Mouse (Mus musculus) midbrain, embryonic 11.5 days (tissue): ENCODE results near the gene Cpt1c. TPM values are rescaled to one million over a fixed set of nuclear protein-coding genes. Genes with fewer than 3 reads are reported as not detected.

ENCODE experiments used
- ATAC-seq: fragments of 200-750 bp; cut with Nextera tagmentation; 2 replicates; pipeline ENCODE4 v1.8.0; 2017; ENCODE audit warnings: moderate TSS enrichment, moderate library complexity; ENCODE audit not compliant: low FRiP score
- DNase-seq: peaks from one replicate; pipeline ENCODE4 v3.0.0; 2015; ENCODE audit warnings: low spot score; ENCODE audit errors: missing footprints
- H3K27ac ChIP-seq: fragments of 300-500 bp; sonication (generic); 2 replicates; pipeline ENCODE4 v1.5.1; 2014; ENCODE audit warnings: low read depth, low read length
- H3K27me3 ChIP-seq: fragments of 300-500 bp; sonication (generic); 2 replicates; pipeline ENCODE4 v1.6.1; 2014; ENCODE audit warnings: mild to moderate bottlenecking, low read length, moderate library complexity, mixed read lengths; ENCODE audit not compliant: control insufficient read depth, insufficient read depth
- H3K36me3 ChIP-seq: fragments of 300-500 bp; sonication (generic); 2 replicates; pipeline ENCODE4 v1.6.1; 2014; ENCODE audit warnings: mild to moderate bottlenecking, low read length, moderate library complexity, mixed read lengths; ENCODE audit not compliant: control insufficient read depth, insufficient read depth
- H3K4me1 ChIP-seq: fragments of 300-500 bp; sonication (generic); 2 replicates; pipeline ENCODE4 v1.6.1; 2014; ENCODE audit warnings: low read length; ENCODE audit not compliant: control insufficient read depth, insufficient read depth
- H3K4me2 ChIP-seq: fragments of 300-500 bp; sonication (generic); 2 replicates; pipeline ENCODE4 v1.6.1; 2014; ENCODE audit warnings: mild to moderate bottlenecking, moderate library complexity
- H3K4me3 ChIP-seq: fragments of 300-500 bp; sonication (generic); 2 replicates; pipeline ENCODE4 v1.5.1; 2014; ENCODE audit warnings: low read depth, low read length
- H3K9ac ChIP-seq: fragments of 300-500 bp; sonication (generic); 2 replicates; pipeline ENCODE4 v1.6.1; 2014; ENCODE audit warnings: low read length
- H3K9me3 ChIP-seq: fragments of 300-500 bp; sonication (generic); 2 replicates; pipeline ENCODE4 v1.6.1; 2016; ENCODE audit warnings: low read length; ENCODE audit not compliant: control insufficient read depth
- WGBS: fragments of 180-500 bp; shearing (Covaris S2); extraction: QIAGEN DNeasy Blood & Tissue Kit; methylation state at CpG from one replicate; pipeline ENCODE4 v1.1.7; 2014; 5-methylcytosine and 5-hydroxymethylcytosine counted together
- microRNA-seq: library from miRNA; unstranded; fragments of <30 nt; microRNA quantifications from one replicate; pipeline ENCODE4, GENCODE M21; 2017
- polyA plus RNA-seq: library from polyadenylated mRNA; unstranded; fragments of >200 nt; fragmentation: Nextera tagmentation; extraction: Ambion mirVana; gene quantifications from 2 replicates; pipeline ENCODE4 v1.2.1, GENCODE M21; 2014

Cpt1c gene
- polyA plus RNA-seq, 1 experiment from 2014 or later: 21.8 TPM

- Histone ChIP-seq H3K9me3 (no peaks in the 10 kb centered on the region), H3K4me3 (no peak overlapping the region), H3K27me3 (no peaks in the 10 kb centered on the region), H3K4me1 (no peaks in the 10 kb centered on the region), H3K9ac (no peak overlapping the region), H3K4me2 (no peak overlapping the region), H3K36me3 (0 out of 2 replicates have a peak, but pooled peaks cover 9% of the 10 kb centered on the region), H3K27ac (no peak overlapping the region)
- ATAC-seq: no peak
- DNase-seq: no peak
Measured at GRCm38 (mm10) chr7:44922530-44922929, 52.1 kb downstream of the Cpt1c start.

GRCm38 (mm10) chr7:44919127-44919526, 55.5 kb downstream of the Cpt1c start:
- H3K4me3 ChIP-seq: no peak overlapping the region
- H3K9ac ChIP-seq: no peak overlapping the region
- WGBS: 93% methylated on average over 5 of the region's 5 CpGs
- no peaks in the 10 kb centered on the region for H3K4me1 ChIP-seq
- H3K27ac ChIP-seq: no peak overlapping the region
- H3K9me3 ChIP-seq: no peaks in the 10 kb centered on the region
- ATAC-seq (no peak), DNase-seq (no peak)
- no peaks in the 10 kb centered on the region for H3K27me3 ChIP-seq
- 0 out of 2 replicates have a peak, but pooled peaks cover 11% of the 10 kb centered on the region for H3K36me3 ChIP-seq
- H3K4me2 ChIP-seq: no peak overlapping the region

- Histone ChIP-seq H3K4me2 (no peak overlapping the region), H3K36me3 (0 out of 2 replicates have a peak, but pooled peaks cover 6% of the 10 kb centered on the region), H3K4me3 (no peak overlapping the region), H3K27me3 (no peaks in the 10 kb centered on the region), H3K27ac (no peak overlapping the region), H3K9me3 (no peaks in the 10 kb centered on the region), H3K4me1 (no peaks in the 10 kb centered on the region), H3K9ac (no peak overlapping the region)
- 82% methylated on average over 3 of the region's 3 CpGs for WGBS
- ATAC-seq (no peak), DNase-seq (no peak)
Measured at GRCm38 (mm10) chr7:44918219-44918618, 56.4 kb downstream of the Cpt1c start.

DNA sequence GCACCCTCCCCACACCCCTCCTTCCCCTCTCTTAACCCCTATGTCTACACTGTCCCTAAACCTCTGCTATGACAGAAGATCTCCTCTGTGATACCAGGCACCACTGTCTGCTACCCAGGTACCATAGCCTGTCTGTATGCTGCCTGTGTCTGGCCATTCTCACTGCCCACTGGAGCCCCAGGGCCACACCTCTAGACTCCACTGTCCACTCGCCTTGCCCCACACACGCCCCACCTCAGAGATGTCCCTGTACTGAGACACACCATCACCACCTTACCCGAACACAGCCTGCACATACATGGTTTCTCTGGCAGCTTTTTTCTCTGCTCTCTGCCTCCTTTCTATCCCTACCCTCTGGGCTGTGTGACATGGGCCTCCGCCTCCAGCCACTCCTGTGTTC, 57.8 kb downstream of the Cpt1c start:
- H3K27ac ChIP-seq: no peak overlapping the region
- H3K9me3 ChIP-seq: no peaks in the 10 kb centered on the region
- H3K4me3 ChIP-seq: no peak overlapping the region
- no peaks in the 10 kb centered on the region for H3K27me3 ChIP-seq
- no peak for ATAC-seq
- H3K4me2 ChIP-seq: no peak overlapping the region
- WGBS: 93% methylated on average over 4 of the region's 4 CpGs
- no peak for DNase-seq
- no peaks in the 10 kb centered on the region for H3K4me1 ChIP-seq
- H3K36me3 ChIP-seq: 0 out of 2 replicates have a peak, but pooled peaks cover 9% of the 10 kb centered on the region
- no peak overlapping the region for H3K9ac ChIP-seq

- H3K9ac ChIP-seq: no peak overlapping the region
- H3K4me3 ChIP-seq: no peak overlapping the region
- no peaks in the 10 kb centered on the region for H3K27me3 ChIP-seq
- DNase-seq (no peak), ATAC-seq (no peak)
- no peak overlapping the region for H3K4me2 ChIP-seq
- H3K9me3 ChIP-seq: no peaks in the 10 kb centered on the region
- 0 out of 2 replicates have a peak, but pooled peaks cover 5% of the 10 kb centered on the region for H3K36me3 ChIP-seq
- H3K27ac ChIP-seq: no peak overlapping the region
- 93% methylated on average over 6 of the region's 6 CpGs for WGBS
- no peaks in the 10 kb centered on the region for H3K4me1 ChIP-seq
Measured at GRCm38 (mm10) chr7:44916191-44916590, 58.5 kb downstream of the Cpt1c start.

- Histone ChIP-seq H3K4me3 (no peak overlapping the region), H3K27me3 (no peaks in the 10 kb centered on the region), H3K9me3 (no peaks in the 10 kb centered on the region), H3K4me2 (no peak overlapping the region), H3K4me1 (no peaks in the 10 kb centered on the region), H3K27ac (no peak overlapping the region), H3K9ac (no peak overlapping the region), H3K36me3 (0 out of 2 replicates have a peak, but pooled peaks cover 5% of the 10 kb centered on the region)
- WGBS: 93% methylated on average over 9 of the region's 9 CpGs
- DNase-seq (no peak), ATAC-seq (no peak)
Measured at GRCm38 (mm10) chr7:44915314-44915713, 59.3 kb downstream of the Cpt1c start.

GRCm38 (mm10) chr7:44914396-44914795, 60.3 kb downstream of the Cpt1c start:
- no peak overlapping the region for H3K4me3 ChIP-seq
- H3K9me3 ChIP-seq: no peaks in the 10 kb centered on the region
- no peak overlapping the region for H3K9ac ChIP-seq
- H3K4me2 ChIP-seq: no peak overlapping the region
- 89% methylated on average over 2 of the region's 2 CpGs for WGBS
- DNase-seq: no peak
- H3K36me3 ChIP-seq: peaks cover 5% of the 10 kb centered on the region; the same call in 1 of the 2 replicates
- no peaks in the 10 kb centered on the region for H3K27me3 ChIP-seq
- H3K4me1 ChIP-seq: no peaks in the 10 kb centered on the region
- no peak overlapping the region for H3K27ac ChIP-seq
- ATAC-seq: no peak

Small RNA genes within 50 kb of the gene (microRNA-seq; reads per million reads assigned to microRNA genes)
- 1.3 reads per million for gene Mir7054

Other genes starting within 250 kb of the Cpt1c start
- 41.7 and 43.4 TPM in 2 replicates for gene Vrk3, start 226.4 kb downstream of the Cpt1c start, polyA plus RNA-seq
- 2.7 and 4.3 TPM in 2 replicates for gene Zfp473, start 223.8 kb downstream of the Cpt1c start, polyA plus RNA-seq
- 60.2 and 64.1 TPM in 2 replicates for gene Nup62, start 158.8 kb downstream of the Cpt1c start, polyA plus RNA-seq
- gene Il4i1, start 158.5 kb downstream of the Cpt1c start, polyA plus RNA-seq: 0.84 and 1.2 TPM in 2 replicates
- 2.8 and 3.3 TPM in 2 replicates for gene Atf5, start 158.2 kb downstream of the Cpt1c start, polyA plus RNA-seq
- gene Akt1s1, start 125.9 kb downstream of the Cpt1c start, polyA plus RNA-seq: 31.8 and 34.3 TPM in 2 replicates
- gene Tbc1d17, start 125.8 kb downstream of the Cpt1c start, polyA plus RNA-seq: 63.4 and 69.4 TPM in 2 replicates
- 26.1 and 28.6 TPM in 2 replicates for gene Pnkp, start 117.7 kb downstream of the Cpt1c start, polyA plus RNA-seq
- 316 and 350 TPM in 2 replicates for gene Ptov1, start 105.1 kb downstream of the Cpt1c start, polyA plus RNA-seq
- 69.5 and 75.4 TPM in 2 replicates for gene Med25, start 82.1 kb downstream of the Cpt1c start, polyA plus RNA-seq
- gene Fuz, start 78.8 kb downstream of the Cpt1c start, polyA plus RNA-seq: 18.8 and 23.1 TPM in 2 replicates
- gene Ap2a1, start 45.4 kb downstream of the Cpt1c start, polyA plus RNA-seq: 68.0 and 74.8 TPM in 2 replicates
- 0.07 TPM in 1 of 2 replicates, not detected in the other for gene Tsks, start 31.6 kb downstream of the Cpt1c start, polyA plus RNA-seq
- gene Prmt1, start 11.7 kb upstream of the Cpt1c start, polyA plus RNA-seq: 276 and 281 TPM in 2 replicates
- 55.6 and 65.9 TPM in 2 replicates for gene Irf3, start 22.8 kb upstream of the Cpt1c start, polyA plus RNA-seq
- gene Bcl2l12, start 23.9 kb upstream of the Cpt1c start, polyA plus RNA-seq: 56.0 and 62.2 TPM in 2 replicates
- gene Scaf1, start 41.5 kb upstream of the Cpt1c start, polyA plus RNA-seq: 43.6 and 44.4 TPM in 2 replicates
- gene Rras, start 43.1 kb upstream of the Cpt1c start, polyA plus RNA-seq: 18.6 and 22.2 TPM in 2 replicates
- 9.6 and 12.2 TPM in 2 replicates for gene Prr12, start 78.0 kb upstream of the Cpt1c start, polyA plus RNA-seq
- gene Nosip, start 87.6 kb upstream of the Cpt1c start, polyA plus RNA-seq: 53.2 and 56.7 TPM in 2 replicates
- gene Prrg2, start 87.8 kb upstream of the Cpt1c start, polyA plus RNA-seq: 12.7 and 13.5 TPM in 2 replicates
- 121 and 123 TPM in 2 replicates for gene Rcn3, start 117.4 kb upstream of the Cpt1c start, polyA plus RNA-seq
- 16.1 and 18.3 TPM in 2 replicates for gene Fcgrt, start 129.0 kb upstream of the Cpt1c start, polyA plus RNA-seq
- gene Rps11, start 149.6 kb upstream of the Cpt1c start, polyA plus RNA-seq: 1,376 and 1,392 TPM in 2 replicates
- gene Rpl13a, start 153.9 kb upstream of the Cpt1c start, polyA plus RNA-seq: 1,212 and 1,290 TPM in 2 replicates
- gene Gm45713, start 161.4 kb upstream of the Cpt1c start, polyA plus RNA-seq: 0.17 and 0.60 TPM in 2 replicates
- 0.40 and 0.97 TPM in 2 replicates for gene Flt3l, start 161.6 kb upstream of the Cpt1c start, polyA plus RNA-seq
- gene Pih1d1, start 179.5 kb upstream of the Cpt1c start, polyA plus RNA-seq: 104 and 105 TPM in 2 replicates
- gene Aldh16a1, start 179.7 kb upstream of the Cpt1c start, polyA plus RNA-seq: 22.0 and 25.7 TPM in 2 replicates
- 0.40 and 0.51 TPM in 2 replicates for gene Slc17a7, start 189.1 kb upstream of the Cpt1c start, polyA plus RNA-seq
- not detected in 2 replicates for gene Gfy, start 204.7 kb upstream of the Cpt1c start, polyA plus RNA-seq
- 0.53 and 0.63 TPM in 2 replicates for gene Pth2, start 206.1 kb upstream of the Cpt1c start, polyA plus RNA-seq
- gene Ccdc155, start 230.0 kb upstream of the Cpt1c start, polyA plus RNA-seq: 0.52 and 0.86 TPM in 2 replicates
- 0.81 and 1.2 TPM in 2 replicates for gene Dkkl1, start 237.3 kb upstream of the Cpt1c start, polyA plus RNA-seq
- gene Tead2, start 240.9 kb upstream of the Cpt1c start, polyA plus RNA-seq: 241 and 253 TPM in 2 replicates